Mouse (Mus musculus) spleen, adult 12 weeks (tissue): ENCODE measurements around the gene Rpl3.

Experiments used
- DNase-seq: peaks from one replicate; pipeline ENCODE4 v3.0.0; 2022; ENCODE audit warnings: low spot score

Rpl3 gene

DNA sequence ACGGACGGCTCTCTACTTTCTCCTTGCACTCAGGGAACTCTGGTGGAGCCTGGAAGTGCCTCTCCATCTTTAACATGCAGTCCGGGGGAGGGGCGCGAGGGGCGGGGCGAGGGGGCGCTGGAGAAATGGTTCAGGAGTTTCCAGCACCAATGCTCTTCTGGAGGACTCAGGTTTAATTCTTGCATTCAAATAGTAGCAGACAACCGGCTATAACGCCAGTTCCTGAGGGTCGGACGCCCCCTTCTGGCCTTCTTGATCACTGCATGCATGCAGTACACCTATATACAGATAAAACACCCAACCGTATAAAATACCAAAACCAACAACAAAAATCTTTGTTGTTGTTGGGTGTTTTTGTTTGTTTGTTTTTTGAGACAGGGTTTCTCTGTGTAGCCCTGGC is 26.3 kb downstream of the Rpl3 start:
- DNase-seq: no peak

DNA sequence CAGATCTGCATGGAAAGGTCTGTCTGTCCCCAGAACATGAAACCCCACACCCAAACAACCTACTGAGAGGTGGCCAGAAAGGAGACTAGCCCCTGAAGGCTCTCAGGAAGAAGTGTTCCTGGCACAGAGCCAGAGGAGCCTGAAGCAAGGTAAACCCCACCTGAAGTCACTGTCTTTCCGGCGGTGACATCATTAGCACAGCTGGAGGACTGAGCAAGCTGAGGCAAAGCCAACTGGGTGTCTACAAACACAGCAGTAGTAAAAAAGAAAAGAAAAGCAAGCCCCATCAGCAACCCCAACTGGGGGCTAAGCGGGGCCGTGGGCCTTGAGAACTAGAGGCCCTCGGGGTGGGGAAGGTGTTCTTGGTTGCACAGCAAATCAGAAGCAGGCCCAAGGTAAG is 26.7 kb downstream of the Rpl3 start:
- no peak for DNase-seq

DNA sequence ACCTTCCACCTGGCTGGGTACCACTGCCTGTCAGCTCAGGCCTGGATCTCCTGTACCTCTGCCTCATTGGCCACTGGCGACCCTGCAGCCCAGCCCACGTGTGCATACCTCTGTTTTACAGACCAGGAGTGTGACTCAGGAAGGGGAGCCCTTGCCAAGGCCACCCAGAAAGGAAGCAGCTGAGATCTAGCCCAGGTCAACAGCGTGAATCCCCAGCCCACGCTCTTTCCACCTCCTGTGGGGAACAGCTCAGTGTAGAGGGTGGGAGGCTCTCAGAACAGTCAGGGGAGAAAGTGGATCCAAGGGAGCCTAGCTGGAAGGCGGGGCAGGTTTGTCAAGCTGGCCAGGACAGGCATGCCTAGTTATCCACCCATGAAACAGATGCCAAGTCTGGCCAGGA is 28.8 kb downstream of the Rpl3 start:
- no peak for DNase-seq

DNA sequence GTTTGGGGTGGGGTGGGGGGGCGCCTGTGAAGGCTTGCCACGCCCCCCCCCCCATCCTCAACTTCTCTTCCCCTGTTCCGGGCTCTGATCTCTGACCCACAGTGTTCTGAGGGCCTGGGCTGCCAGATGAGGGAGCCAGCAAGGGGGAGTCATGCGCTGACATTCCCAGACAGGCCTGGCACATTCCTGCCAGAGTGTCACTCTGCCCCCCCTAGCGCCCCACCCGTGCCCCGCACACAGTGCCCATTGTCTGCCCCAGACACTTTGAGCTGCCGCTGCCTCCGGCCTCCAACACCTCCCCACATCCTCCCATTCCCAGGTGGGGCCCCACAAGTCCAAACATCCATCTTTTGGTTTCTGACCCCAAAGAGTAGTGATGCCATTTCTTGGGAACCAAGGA is 29.3 kb downstream of the Rpl3 start:
- no peak for DNase-seq

GRCm38 (mm10) chr15:80061071-80061550 is 30.6 kb downstream of the Rpl3 start:
- no peak for DNase-seq

- no peak for DNase-seq
Measured at GRCm38 (mm10) chr15:80060356-80061070, 31.2 kb downstream of the Rpl3 start.

DNA sequence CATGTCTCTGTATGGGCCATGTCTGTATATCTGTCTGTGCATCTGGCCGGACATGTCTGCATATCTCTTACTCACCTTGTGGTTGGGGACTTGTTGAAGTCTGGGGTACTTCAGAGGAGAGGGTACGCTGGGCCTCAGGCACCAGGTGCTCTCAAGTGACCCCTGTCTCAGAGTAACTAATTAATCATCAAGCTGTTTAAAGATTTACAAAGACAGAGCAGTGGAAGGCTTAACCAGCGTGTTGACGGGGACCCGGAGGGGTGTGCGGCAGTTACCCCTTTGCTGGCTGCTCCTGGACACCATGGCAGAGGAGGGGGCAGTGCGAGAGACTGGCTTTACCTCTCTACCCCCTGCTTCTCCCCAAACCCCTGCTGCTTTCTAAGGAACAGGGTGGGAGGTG is 32.1 kb downstream of the Rpl3 start:
- no peak for DNase-seq

DNA sequence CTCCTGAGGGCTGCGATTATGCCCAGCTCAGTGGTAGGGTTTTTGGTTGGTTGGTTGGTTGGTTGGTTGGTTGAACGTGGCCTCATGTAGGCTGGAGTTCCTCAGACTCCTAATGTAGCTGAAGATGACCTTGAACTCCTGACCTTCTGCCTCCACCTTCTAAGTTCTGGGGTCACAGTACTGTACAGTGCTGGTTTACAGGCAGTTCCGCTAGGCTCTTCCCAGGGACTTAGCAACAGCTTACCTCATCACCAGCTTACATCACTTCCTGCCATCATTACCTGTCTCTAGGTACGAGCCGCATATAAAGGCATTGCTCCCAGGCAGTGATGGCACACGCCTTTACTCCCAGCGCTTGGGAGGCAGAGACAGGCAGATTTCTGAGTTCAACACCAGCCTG is 33.5 kb downstream of the Rpl3 start:
- DNase-seq: no peak

DNA sequence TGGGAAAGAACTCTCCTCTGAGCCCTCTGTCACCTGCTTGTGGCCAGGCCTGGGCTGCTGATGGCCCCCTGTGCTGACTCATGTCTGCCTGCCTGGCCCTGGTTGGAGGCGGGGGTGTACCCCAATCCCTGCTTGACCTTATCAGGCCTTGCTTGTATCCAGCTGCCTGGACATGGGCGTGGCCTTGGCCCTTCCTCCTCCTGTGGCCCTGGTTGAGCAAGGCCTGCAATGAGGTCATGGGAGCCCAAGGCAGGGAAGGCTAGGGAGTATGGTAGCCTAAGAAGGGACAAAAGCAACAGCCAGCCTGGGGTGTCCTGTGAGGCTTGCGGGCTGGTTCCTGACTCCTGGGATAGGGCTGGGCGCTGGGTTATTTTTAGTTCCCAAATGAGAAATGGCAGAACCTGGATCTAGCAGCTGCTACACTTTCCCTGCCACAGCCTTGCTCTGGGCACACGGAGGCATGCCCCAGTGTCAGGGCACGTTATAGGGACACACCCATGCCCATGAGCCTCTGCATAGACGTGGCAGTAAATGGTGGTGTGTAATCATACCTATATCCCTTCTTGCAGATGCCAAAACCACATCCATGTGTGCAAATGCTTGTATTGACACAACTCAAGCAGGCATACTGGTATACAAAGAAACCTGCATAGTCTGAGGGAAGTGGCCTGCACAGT is 37.5 kb downstream of the Rpl3 start:
- DNase-seq: no peak

DNA sequence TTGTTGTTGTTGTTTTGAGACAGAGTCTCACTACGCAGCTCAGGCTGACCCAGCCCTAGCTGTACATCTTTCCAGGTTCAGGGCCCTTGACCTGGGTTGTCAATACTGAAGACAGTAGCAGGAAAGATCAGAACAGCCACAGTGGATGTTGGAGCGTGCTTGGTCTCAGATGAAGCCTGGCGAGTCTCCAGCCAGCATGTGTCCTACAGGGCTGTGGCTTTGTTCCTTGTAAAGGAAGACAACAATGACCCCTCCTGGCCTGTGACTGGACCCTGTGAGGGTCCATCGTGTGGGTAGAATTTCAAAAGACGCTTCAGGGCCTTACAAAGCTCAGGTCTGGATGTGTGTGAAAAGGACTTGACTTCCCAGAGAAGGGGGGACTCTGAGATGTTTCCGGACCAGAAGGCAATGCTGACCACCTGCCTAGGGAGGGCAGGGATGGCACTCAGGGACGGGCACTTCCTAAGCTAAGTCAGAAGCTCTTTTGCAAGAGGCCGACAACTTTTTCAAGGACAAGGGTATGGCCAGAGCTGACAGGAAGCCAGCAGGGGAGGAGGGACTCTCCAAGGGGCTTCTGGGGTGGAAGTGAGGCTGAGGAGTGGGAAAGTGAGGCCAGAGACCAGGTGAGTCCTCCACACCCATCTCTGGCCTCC is 38.2 kb downstream of the Rpl3 start:
- no peak for DNase-seq

DNA sequence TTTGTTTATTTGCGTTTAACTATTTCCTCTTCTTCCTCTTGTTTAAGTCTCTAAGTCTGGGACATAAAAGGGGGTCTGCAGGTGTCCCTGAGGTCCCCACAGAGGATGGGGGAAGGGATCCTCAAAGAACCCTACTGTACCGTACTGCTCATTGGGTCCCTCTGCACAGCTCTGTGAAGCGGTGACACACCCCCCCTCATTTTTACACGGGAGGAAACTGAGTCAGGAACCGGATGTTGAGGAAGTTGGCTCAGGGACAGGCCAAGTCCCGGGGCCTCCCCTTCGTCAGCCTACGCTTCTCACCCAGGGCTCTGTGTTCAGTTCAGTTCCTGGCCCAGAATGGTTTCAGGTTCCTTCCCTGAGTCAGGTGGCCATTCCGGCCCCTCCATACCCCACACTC is 39.9 kb downstream of the Rpl3 start:
- DNase-seq: no peak

DNA sequence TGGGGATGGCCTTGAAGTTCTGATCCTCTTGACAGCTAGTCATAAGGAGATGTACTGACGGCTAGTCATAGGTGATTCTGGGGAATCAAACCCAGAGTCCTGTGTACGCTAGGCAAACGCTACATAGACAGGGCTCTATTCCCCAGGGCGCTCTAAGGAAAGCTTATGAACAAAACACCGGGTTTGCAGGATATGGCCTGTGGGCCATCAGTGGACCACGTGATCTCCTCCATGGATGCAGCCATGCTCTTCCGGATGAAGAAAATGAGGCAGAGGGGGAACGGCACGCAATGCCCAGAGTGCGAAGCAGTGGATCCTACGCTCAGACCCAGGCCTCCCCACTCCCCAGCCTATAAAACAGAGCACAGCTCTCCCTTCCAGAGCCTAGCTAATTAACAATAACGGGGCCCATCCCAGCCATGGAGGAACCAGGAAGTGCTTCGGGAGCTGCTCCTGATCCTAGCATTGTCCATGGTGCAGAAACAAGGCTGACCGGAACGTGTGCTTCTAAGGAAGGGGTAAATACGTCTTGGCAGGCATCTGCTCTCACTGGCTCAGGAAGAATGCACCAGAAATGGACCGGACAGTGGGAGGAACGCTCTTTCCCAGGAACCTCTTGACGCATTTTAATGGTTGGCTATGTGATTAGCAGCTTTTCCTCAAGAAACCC is 40.4 kb downstream of the Rpl3 start:
- DNase-seq: no peak

GRCm38 (mm10) chr15:80050093-80050492 is 41.6 kb downstream of the Rpl3 start:
- DNase-seq: no peak

GRCm38 (mm10) chr15:80047973-80048372 is 43.7 kb downstream of the Rpl3 start:
- DNase-seq: no peak

DNA sequence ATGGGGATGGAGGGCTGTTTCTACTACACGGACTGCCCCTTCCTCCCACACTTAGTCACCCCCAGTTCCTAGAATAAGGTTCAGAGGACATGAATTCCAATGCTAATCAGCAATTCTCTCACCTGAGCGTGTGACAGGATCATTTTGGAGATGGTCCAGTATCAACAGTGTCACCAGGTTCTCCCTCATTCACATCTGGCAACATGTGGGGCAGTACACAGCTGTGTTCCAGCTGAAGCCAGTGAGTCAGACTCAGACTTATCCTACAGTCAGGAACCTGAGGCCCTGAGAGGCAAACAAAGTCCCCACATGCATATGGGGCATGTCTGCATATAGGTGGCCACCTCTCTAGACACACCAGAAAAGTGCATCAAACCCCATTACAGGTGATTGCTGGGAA is 44.4 kb downstream of the Rpl3 start:
- DNase-seq: no peak

DNA sequence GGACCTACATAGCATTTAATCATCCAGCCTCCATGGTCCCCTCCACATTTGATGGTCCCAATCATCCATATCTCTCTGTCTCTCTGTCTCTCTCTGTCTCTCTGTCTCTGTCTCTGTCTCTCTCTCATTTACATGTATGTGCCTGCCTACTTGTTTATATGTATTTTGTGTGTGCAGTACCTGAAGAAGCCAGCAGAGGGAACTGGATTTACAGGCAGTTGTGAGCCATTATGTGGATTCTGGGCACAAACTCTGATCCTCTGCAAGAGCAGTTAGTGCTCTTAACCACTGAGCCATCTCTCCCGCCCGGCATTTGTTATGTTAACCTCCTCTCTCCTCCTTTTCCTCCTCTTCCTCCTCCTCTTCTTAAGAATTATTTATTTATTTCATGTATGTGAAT is 45.9 kb downstream of the Rpl3 start:
- DNase-seq: no peak

GRCm38 (mm10) chr15:80044249-80044648 is 47.4 kb downstream of the Rpl3 start:
- DNase-seq: no peak

DNA sequence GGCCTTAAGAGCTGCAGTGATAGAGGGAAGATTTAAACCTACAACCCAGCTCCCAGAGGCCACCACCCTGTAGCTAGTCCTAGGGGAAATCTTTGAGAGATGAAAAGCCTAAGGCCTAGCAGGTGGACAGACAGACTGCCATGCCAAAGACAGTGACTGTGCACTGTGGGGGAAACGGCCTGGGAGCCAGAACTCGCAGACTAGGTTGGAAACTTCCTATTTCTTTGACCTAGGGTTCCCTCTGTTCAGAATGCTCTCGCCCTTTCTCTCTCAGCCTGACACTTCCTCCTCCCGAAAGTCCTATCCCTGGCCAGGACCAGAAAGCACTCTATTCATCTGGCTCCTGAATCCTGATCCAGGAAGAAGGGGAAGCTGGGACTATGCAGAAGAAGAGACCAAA is 49.5 kb downstream of the Rpl3 start:
- no peak for DNase-seq

DNA sequence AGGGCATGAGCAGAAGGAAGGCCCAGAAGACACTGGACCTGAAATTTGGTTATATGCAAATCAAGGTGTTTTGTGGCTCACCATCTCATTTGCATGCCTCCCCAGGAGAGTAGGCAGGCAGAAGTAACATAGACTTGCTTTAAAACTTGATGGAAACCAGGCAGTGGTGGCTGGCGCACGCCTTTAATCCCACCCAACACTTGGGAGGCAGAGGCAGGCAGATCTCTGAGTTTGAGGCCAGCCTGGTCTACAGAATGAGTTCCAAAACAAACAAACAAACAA is 53.6 kb downstream of the Rpl3 start:
- no peak for DNase-seq

- DNase-seq: no peak
Measured at GRCm38 (mm10) chr15:80037255-80038109, 54.2 kb downstream of the Rpl3 start.

- no peak for DNase-seq
Measured at GRCm38 (mm10) chr15:80035341-80035885, 56.3 kb downstream of the Rpl3 start.

GRCm38 (mm10) chr15:80034913-80035312 is 56.8 kb downstream of the Rpl3 start:
- no peak for DNase-seq
